Mouse (Mus musculus): ENCODE data around the gene Foxo6. TPM values are rescaled to one million over a fixed set of nuclear protein-coding genes. Genes with fewer than 3 reads are reported as not detected.
A peak's percentile ranks its signal among the peaks of the same experiment; 100 is the strongest.

Gene Foxo6
- total and polyA plus RNA-seq, 2 experiments from 2014 or later = 3.6 to 44.0 TPM

- H3K27me3 ChIP-seq (ENCODE audit: insufficient read depth, low read length) = no peaks in the 10 kb centered on the region
- H3K27ac ChIP-seq (ENCODE audit: low read depth, low read length) = no peak overlapping the region
- no peak overlapping the region for H3K4me2 ChIP-seq (ENCODE audit: low read depth)
- ATAC-seq (no peak), DNase-seq (no peak)
- no peak overlapping the region for H3K9ac ChIP-seq
- WGBS = 78% methylated on average over 6 of the region's 6 CpGs
- no peaks in the 10 kb centered on the region for H3K9me3 ChIP-seq (ENCODE audit: low read length)
- H3K36me3 ChIP-seq (ENCODE audit: insufficient read depth) = no peaks in the 10 kb centered on the region
- H3K4me1 ChIP-seq (ENCODE audit: insufficient read depth) = no peaks in the 10 kb centered on the region
- no peak for TF ChIP-seq CTCF (IDR thresholded peaks at IDR 0.05; ENCODE audit: low read depth)
- H3K4me3 ChIP-seq (ENCODE audit: low read depth, low read length) = no peak overlapping the region
Observed at GRCm38 (mm10) chr4:120325051-120325450, 37.9 kb upstream of the Foxo6 start.

GRCm38 (mm10) chr4:120323858-120324257 is 36.7 kb upstream of the Foxo6 start:
- Histone ChIP-seq H3K9ac (no peak overlapping the region), H3K9me3 (ENCODE audit: low read length) (no peaks in the 10 kb centered on the region), H3K27me3 (ENCODE audit: insufficient read depth, low read length) (no peaks in the 10 kb centered on the region), H3K4me1 (ENCODE audit: insufficient read depth) (no peaks in the 10 kb centered on the region), H3K4me2 (ENCODE audit: low read depth) (no peak overlapping the region), H3K36me3 (ENCODE audit: insufficient read depth) (no peaks in the 10 kb centered on the region), H3K27ac (ENCODE audit: low read depth, low read length) (no peak overlapping the region), H3K4me3 (ENCODE audit: low read depth, low read length) (no peak overlapping the region)
- DNase-seq = no peak
- 97% methylated on average over 1 of the region's 1 CpGs for WGBS
- TF ChIP-seq CTCF (IDR thresholded peaks at IDR 0.05; ENCODE audit: low read depth) = no peak
- no peak for ATAC-seq

- TF ChIP-seq CTCF (IDR thresholded peaks at IDR 0.05; ENCODE audit: low read depth) = peak; percentile 63
- Histone ChIP-seq H3K36me3 (ENCODE audit: insufficient read depth) (no peaks in the 10 kb centered on the region), H3K27ac (ENCODE audit: low read depth, low read length) (no peak overlapping the region), H3K9ac (no peak overlapping the region), H3K9me3 (ENCODE audit: low read length) (no peaks in the 10 kb centered on the region), H3K4me2 (ENCODE audit: low read depth) (no peak overlapping the region), H3K27me3 (ENCODE audit: insufficient read depth, low read length) (no peaks in the 10 kb centered on the region), H3K4me3 (ENCODE audit: low read depth, low read length) (no peak overlapping the region), H3K4me1 (ENCODE audit: insufficient read depth) (no peaks in the 10 kb centered on the region)
- no peak for ATAC-seq
- DNase-seq = peak; percentile 38
- WGBS = 26% methylated on average over 6 of the region's 6 CpGs
Observed at GRCm38 (mm10) chr4:120323198-120323597, 36.0 kb upstream of the Foxo6 start.

GRCm38 (mm10) chr4:120317541-120317940 is 30.4 kb upstream of the Foxo6 start:
- Histone ChIP-seq H3K9ac (no peak overlapping the region), H3K27ac (ENCODE audit: low read depth, low read length) (no peak overlapping the region), H3K4me1 (ENCODE audit: insufficient read depth) (no peaks in the 10 kb centered on the region), H3K4me3 (ENCODE audit: low read depth, low read length) (no peak overlapping the region), H3K9me3 (ENCODE audit: low read length) (no peaks in the 10 kb centered on the region), H3K36me3 (ENCODE audit: insufficient read depth) (no peaks in the 10 kb centered on the region), H3K4me2 (ENCODE audit: low read depth) (no peak overlapping the region), H3K27me3 (ENCODE audit: insufficient read depth, low read length) (no peaks in the 10 kb centered on the region)
- 75% methylated on average over 2 of the region's 2 CpGs for WGBS
- DNase-seq (no peak), ATAC-seq (no peak)
- no peak for TF ChIP-seq CTCF (IDR thresholded peaks at IDR 0.05; ENCODE audit: low read depth)

- Histone ChIP-seq H3K4me3 (ENCODE audit: low read depth, low read length) (no peak overlapping the region), H3K9me3 (ENCODE audit: low read length) (no peaks in the 10 kb centered on the region), H3K4me1 (ENCODE audit: insufficient read depth) (no peaks in the 10 kb centered on the region), H3K9ac (no peak overlapping the region), H3K27me3 (ENCODE audit: insufficient read depth, low read length) (no peaks in the 10 kb centered on the region), H3K27ac (ENCODE audit: low read depth, low read length) (no peak overlapping the region), H3K4me2 (ENCODE audit: low read depth) (no peak overlapping the region), H3K36me3 (ENCODE audit: insufficient read depth) (no peaks in the 10 kb centered on the region)
- ATAC-seq = no peak
- 54% methylated on average over 4 of the region's 4 CpGs for WGBS
- no peak for TF ChIP-seq CTCF (IDR thresholded peaks at IDR 0.05; ENCODE audit: low read depth)
- no peak for DNase-seq
Observed at GRCm38 (mm10) chr4:120316716-120317115, 29.6 kb upstream of the Foxo6 start.

GRCm38 (mm10) chr4:120314571-120314970 is 27.4 kb upstream of the Foxo6 start:
- H3K4me2 ChIP-seq (ENCODE audit: low read depth) = no peak overlapping the region
- ATAC-seq = no peak
- H3K4me1 ChIP-seq (ENCODE audit: insufficient read depth) = no peaks in the 10 kb centered on the region
- peak; percentile 28 for DNase-seq
- H3K27me3 ChIP-seq (ENCODE audit: insufficient read depth, low read length) = no peaks in the 10 kb centered on the region
- H3K4me3 ChIP-seq (ENCODE audit: low read depth, low read length) = no peak overlapping the region
- no peaks in the 10 kb centered on the region for H3K9me3 ChIP-seq (ENCODE audit: low read length)
- no peak for TF ChIP-seq CTCF (IDR thresholded peaks at IDR 0.05; ENCODE audit: low read depth)
- no peak overlapping the region for H3K27ac ChIP-seq (ENCODE audit: low read depth, low read length)
- no peak overlapping the region for H3K9ac ChIP-seq
- WGBS = 26% methylated on average over 3 of the region's 3 CpGs
- no peaks in the 10 kb centered on the region for H3K36me3 ChIP-seq (ENCODE audit: insufficient read depth)

- TF ChIP-seq CTCF (IDR thresholded peaks at IDR 0.05; ENCODE audit: low read depth) = no peak
- H3K9me3 ChIP-seq (ENCODE audit: low read length) = no peaks in the 10 kb centered on the region
- no peak overlapping the region for H3K9ac ChIP-seq
- H3K27me3 ChIP-seq (ENCODE audit: insufficient read depth, low read length) = no peaks in the 10 kb centered on the region
- H3K4me1 ChIP-seq (ENCODE audit: insufficient read depth) = no peaks in the 10 kb centered on the region
- no peak overlapping the region for H3K4me3 ChIP-seq (ENCODE audit: low read depth, low read length)
- no peak overlapping the region for H3K27ac ChIP-seq (ENCODE audit: low read depth, low read length)
- DNase-seq = no peak
- WGBS = 73% methylated on average over 5 of the region's 5 CpGs
- H3K4me2 ChIP-seq (ENCODE audit: low read depth) = no peak overlapping the region
- no peaks in the 10 kb centered on the region for H3K36me3 ChIP-seq (ENCODE audit: insufficient read depth)
- no peak for ATAC-seq
Observed at GRCm38 (mm10) chr4:120313309-120313708, 26.2 kb upstream of the Foxo6 start.

- H3K27ac ChIP-seq (ENCODE audit: low read depth, low read length) = no peak overlapping the region
- DNase-seq (peak; percentile 32), ATAC-seq (peak; percentile 85)
- no peak for TF ChIP-seq CTCF (IDR thresholded peaks at IDR 0.05; ENCODE audit: low read depth)
- WGBS = 8% methylated on average over 9 of the region's 9 CpGs
- no peak overlapping the region for H3K4me2 ChIP-seq (ENCODE audit: low read depth)
- no peaks in the 10 kb centered on the region for H3K27me3 ChIP-seq (ENCODE audit: insufficient read depth, low read length)
- H3K9ac ChIP-seq = no peak overlapping the region
- no peaks in the 10 kb centered on the region for H3K4me1 ChIP-seq (ENCODE audit: insufficient read depth)
- H3K36me3 ChIP-seq (ENCODE audit: insufficient read depth) = no peaks in the 10 kb centered on the region
- no peak overlapping the region for H3K4me3 ChIP-seq (ENCODE audit: low read depth, low read length)
- no peaks in the 10 kb centered on the region for H3K9me3 ChIP-seq (ENCODE audit: low read length)
Observed at GRCm38 (mm10) chr4:120304580-120304979, 17.4 kb upstream of the Foxo6 start.
